Mouse (Mus musculus): ENCODE results near the gene 1700001O22Rik. TPM values are rescaled to one million over a fixed set of nuclear protein-coding genes. Genes with fewer than 3 reads are reported as not detected.

The 1700001O22Rik gene
- total RNA-seq, 2 experiments from 2014 or later, result not detected

DNA sequence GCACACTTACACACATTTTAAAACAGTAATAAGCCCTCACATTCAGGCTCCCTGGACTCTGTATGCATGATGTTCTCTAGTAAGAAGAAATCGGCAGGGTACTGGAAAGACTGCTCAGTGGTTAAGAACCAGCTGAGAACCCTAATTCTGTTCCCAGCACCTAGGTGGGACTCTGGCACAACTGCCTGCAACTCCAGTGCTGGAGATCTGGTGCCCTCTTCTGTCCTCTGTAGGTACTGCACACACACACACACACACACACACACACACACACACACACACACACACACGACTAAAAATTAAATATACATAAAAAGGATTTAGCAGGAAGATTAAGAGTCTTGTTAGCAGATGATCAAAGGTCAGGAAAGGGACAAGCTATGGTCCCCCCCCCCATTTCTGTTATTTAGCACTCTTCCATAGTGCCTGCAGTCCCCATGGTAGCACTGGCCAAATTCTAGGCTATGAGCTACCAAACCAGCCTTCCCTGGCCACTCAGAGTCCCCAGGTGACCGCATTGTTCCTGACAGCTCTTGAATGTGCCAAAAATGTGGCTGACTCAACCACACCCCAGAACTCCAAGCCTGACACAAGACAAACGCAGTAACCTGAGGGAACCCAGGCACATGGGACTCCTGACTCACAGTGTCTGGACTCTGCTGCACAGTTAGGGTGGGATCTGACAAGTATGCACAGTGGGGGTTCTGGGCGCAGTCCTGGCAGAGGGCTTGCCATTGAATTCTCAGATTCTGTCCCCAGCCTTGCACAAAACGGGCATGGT is 47.3 kb downstream of the 1700001O22Rik start:
- ATAC-seq (ENCODE audit: poor library complexity, severe bottlenecking), result no peak

DNA sequence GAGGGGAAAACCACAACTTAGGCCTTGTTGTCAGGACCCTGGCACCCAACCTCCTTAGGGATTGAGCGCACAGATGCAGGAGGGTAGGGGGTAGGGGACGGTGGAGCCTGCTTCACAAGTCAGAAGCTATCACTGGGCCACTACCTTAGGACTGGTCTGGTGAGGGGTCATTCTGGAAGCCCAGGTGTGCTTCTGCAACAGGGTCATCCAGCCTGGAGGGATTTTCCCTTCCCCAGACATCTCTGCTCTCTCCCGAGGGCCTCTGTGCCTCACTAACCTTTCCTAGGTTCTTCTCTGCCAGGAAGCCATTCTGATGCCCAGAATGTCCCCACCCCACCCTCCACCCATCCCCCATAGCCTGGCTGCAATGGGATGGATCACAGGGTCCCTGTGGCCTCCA is 48.6 kb downstream of the 1700001O22Rik start:
- no peak for ATAC-seq (ENCODE audit: poor library complexity, severe bottlenecking)

DNA sequence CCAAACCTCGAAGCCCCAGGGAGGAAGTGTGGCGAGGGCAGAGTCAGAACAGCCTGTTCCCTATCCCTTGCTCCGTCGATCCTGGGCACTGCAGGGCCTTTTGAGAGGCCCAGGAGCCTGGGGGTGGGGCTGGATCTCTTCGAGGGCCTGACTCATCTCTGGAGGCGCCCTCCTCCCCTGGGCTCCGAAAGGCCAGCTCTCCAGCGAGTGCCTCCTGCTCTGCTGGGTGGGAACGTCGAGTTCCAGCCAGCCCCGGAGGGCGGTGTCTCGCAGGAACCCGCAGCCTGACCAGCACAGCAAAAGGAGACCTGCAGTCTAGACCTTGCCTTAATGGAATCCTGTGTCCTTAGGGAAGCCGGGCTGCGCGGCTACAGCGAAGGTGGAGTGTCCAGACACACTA is 50.2 kb downstream of the 1700001O22Rik start:
- ATAC-seq (ENCODE audit: poor library complexity, severe bottlenecking), result no peak

DNA sequence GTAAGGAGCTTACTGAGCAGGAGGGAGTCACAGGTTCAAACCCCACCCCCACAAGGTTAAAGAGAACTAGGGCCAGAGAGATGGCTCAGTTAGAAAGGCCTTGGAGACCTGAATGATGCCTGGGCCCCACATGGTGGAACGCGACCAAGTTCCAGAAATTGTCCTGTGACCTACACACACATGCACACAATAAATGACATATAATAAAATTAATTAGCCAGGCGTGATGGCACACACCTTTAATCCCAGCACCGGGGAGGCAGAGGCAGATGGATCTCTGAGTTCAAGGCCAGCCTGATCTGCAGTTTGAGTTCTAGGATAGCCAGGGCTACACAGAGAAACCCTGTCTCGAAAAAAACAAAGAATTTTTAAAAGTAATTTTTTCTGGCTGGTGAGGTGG is 51.0 kb downstream of the 1700001O22Rik start:
- ATAC-seq (ENCODE audit: poor library complexity, severe bottlenecking), result no peak

DNA sequence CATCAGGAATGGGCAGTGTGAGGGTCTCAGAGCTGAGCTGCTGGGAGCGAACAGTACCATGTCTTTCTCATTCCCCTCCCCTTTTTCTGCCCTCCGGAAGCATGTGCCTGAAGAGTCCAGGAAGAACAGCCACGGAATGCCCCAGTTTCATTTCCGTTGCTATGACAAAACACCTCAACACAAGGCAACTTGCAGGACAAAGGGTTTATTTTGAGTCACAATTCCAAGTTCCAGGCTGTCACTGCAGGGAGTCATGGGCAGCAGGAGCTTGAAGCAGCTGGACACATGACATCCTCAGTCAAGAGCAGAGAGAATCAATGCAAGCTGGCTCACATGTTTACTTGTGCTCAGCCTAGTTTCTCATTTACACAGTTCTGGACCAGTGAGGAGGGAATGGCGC is 53.4 kb downstream of the 1700001O22Rik start:
- ATAC-seq (ENCODE audit: poor library complexity, severe bottlenecking), result no peak

DNA sequence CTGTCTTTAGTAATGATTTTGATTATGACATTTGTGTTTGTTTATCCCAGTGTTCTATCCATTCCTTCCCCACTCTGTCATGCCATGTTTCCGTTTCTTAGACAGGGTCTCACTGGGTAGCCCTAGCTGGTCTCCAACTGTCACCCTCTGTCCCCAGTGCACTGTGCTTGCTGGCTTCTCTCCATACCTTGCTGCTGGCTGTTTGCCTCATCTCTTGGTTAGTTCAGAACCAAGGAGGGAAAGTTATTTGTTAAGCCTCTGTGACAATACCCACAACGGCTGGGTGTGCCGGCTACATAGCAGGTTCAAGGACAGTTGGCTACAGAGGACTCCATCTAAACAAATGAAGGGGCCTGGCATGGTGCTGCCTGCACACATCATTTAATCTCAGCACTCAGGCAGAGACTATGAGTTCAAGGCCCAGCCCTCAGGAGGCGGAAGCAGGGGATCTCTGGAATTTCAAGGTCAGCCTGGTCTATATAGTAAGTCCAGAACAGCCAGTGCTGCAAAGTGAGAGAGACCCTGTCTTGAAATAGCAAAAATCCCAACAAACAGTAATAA is 55.8 kb downstream of the 1700001O22Rik start:
- no peak for ATAC-seq (ENCODE audit: poor library complexity, severe bottlenecking)

Other genes starting within 250 kb of the 1700001O22Rik start
- gene Cstad, start 208.6 kb downstream of the 1700001O22Rik start, total RNA-seq (2015), result 0.27 and 0.60 TPM in 2 replicates
- gene Cstad, start 208.6 kb downstream of the 1700001O22Rik start, total RNA-seq (2017), result not detected in 2 replicates
- 4.1 and 9.5 TPM in 2 replicates for gene Ntmt1, start 4.2 kb upstream of the 1700001O22Rik start, total RNA-seq (2015)
- gene Ntmt1, start 4.2 kb upstream of the 1700001O22Rik start, total RNA-seq (2017), result 7.9 TPM in 2 replicates
- 4.3 and 6.1 TPM in 2 replicates for gene Asb6, start 26.7 kb upstream of the 1700001O22Rik start, total RNA-seq (2015)
- 12.6 and 17.1 TPM in 2 replicates for gene Asb6, start 26.7 kb upstream of the 1700001O22Rik start, total RNA-seq (2017)
- gene Prrx2, start 31.3 kb upstream of the 1700001O22Rik start, total RNA-seq (2015), result not detected in 2 replicates
- not detected in 2 replicates for gene Prrx2, start 31.3 kb upstream of the 1700001O22Rik start, total RNA-seq (2017)
- gene Ptges, start 126.2 kb upstream of the 1700001O22Rik start, total RNA-seq (2015), result 0.67 and 2.6 TPM in 2 replicates
- 0.77 and 3.9 TPM in 2 replicates for gene Ptges, start 126.2 kb upstream of the 1700001O22Rik start, total RNA-seq (2017)
- 28.1 and 32.7 TPM in 2 replicates for gene Tor1b, start 149.3 kb upstream of the 1700001O22Rik start, total RNA-seq (2015)
- 40.3 and 42.6 TPM in 2 replicates for gene Tor1b, start 149.3 kb upstream of the 1700001O22Rik start, total RNA-seq (2017)
- 88.1 and 97.1 TPM in 2 replicates for gene Tor1a, start 164.3 kb upstream of the 1700001O22Rik start, total RNA-seq (2015)
- gene Tor1a, start 164.3 kb upstream of the 1700001O22Rik start, total RNA-seq (2017), result 132 and 135 TPM in 2 replicates
- 30.7 and 36.0 TPM in 2 replicates for gene BC005624, start 178.5 kb upstream of the 1700001O22Rik start, total RNA-seq (2015)
- gene BC005624, start 178.5 kb upstream of the 1700001O22Rik start, total RNA-seq (2017), result 56.0 and 66.1 TPM in 2 replicates
- gene Usp20, start 178.6 kb upstream of the 1700001O22Rik start, total RNA-seq (2015), result 1.9 and 2.5 TPM in 2 replicates
- 2.9 and 3.1 TPM in 2 replicates for gene Usp20, start 178.6 kb upstream of the 1700001O22Rik start, total RNA-seq (2017)

All from megakaryocyte, adult 5-6 weeks (primary cell).